ENCODE assay signal across 23 mouse cellular contexts in the genomic region with DNA sequence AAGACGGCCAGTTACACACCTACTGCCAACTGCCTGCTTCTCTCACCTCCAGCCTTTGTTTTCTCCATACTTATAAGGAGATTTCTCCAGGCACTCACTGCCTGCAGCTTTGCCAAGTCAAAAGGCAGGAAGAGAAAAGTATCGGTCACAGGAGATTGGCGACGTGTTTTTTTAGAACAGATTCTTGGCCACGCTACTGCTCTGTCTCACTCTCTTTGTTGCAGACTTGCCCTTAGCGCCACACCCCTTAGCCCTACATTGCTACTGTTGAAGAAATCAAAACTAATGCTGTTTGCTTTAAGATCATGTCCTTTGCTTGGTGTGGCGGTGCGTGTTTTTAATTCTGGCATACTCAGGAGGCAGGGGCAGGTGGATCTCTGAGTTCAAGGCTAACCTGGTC. TPM values are rescaled to one million over a fixed set of nuclear protein-coding genes. Genes with fewer than 3 reads are reported as not detected.
DNase-seq lines count a peak whose midpoint lies in the region; ATAC-seq and TF ChIP-seq lines count a peak whose summit lies in the region.
"Had no signal": no experiment of that assay in that cellular context is flagged by ENCODE, and none has a peak within 500 bp of the region (broad histone marks: within the 10 kb centered on the region; RNA-seq: fewer than 3 reads in every experiment).

No protein-coding gene starts in this region.

- peak overlapping the region; percentile 90; the same call in 1 of the 2 replicates for H3K27ac ChIP-seq in heart, embryonic 10.5 days
- peak overlapping the region; percentile 79; the same call in 1 of the 2 replicates for H3K27ac ChIP-seq in intestine, embryonic 14.5 days (ENCODE audit: low read depth)
- H3K27ac ChIP-seq in intestine, postnatal 0 days (ENCODE audit: low read depth, low read length): no peak overlapping the region
- H3K27ac ChIP-seq in lung, embryonic 15.5 days: peak overlapping the region; percentile 92
- H3K27ac ChIP-seq in stomach, postnatal 0 days (replicated peaks): peak overlapping the region; percentile 76
- H3K27ac ChIP-seq: forebrain, embryonic 15.5 days; hindbrain, embryonic 13.5 days; intestine, embryonic 15.5 days; limb, embryonic 12.5 days; liver, embryonic 12.5 days; macrophage; midbrain, embryonic 10.5 days had no signal

- no peak overlapping the region for H3K9ac ChIP-seq in intestine, embryonic 14.5 days (ENCODE audit: low read length)
- no peak overlapping the region for H3K9ac ChIP-seq in intestine, postnatal 0 days (ENCODE audit: low read depth, low read length)
- no peak overlapping the region for H3K9ac ChIP-seq in lung, embryonic 15.5 days
- H3K9ac ChIP-seq in stomach, postnatal 0 days (ENCODE audit: low read length): no peak overlapping the region
- H3K9ac ChIP-seq: forebrain, embryonic 15.5 days; hindbrain, embryonic 13.5 days; intestine, embryonic 15.5 days; limb, embryonic 12.5 days; liver, embryonic 12.5 days had no signal

- ATAC-seq in intestine, embryonic 14.5 days (replicated peaks; ENCODE audit: low FRiP score, low TSS enrichment, low read depth): no peak
- no peak for ATAC-seq in intestine, postnatal 0 days
- no peak for ATAC-seq in lung, embryonic 15.5 days (ENCODE audit: borderline replicate concordance, extremely low read depth, low FRiP score, low TSS enrichment)
- ATAC-seq in stomach, postnatal 0 days (ENCODE audit: low FRiP score, low TSS enrichment): peak; percentile 39
- ATAC-seq: forebrain, embryonic 15.5 days; intestine, embryonic 15.5 days; liver, embryonic 12.5 days had no signal

- H3K4me3 ChIP-seq in heart, embryonic 10.5 days: no peak overlapping the region
- H3K4me3 ChIP-seq in intestine, embryonic 14.5 days (ENCODE audit: low read depth, low read length): no peak overlapping the region
- no peak overlapping the region for H3K4me3 ChIP-seq in intestine, postnatal 0 days (ENCODE audit: low read depth, low read length)
- no peak overlapping the region for H3K4me3 ChIP-seq in lung, embryonic 15.5 days
- no peak overlapping the region for H3K4me3 ChIP-seq in stomach, postnatal 0 days (ENCODE audit: low read depth, low read length)
- H3K4me3 ChIP-seq: erythroblast, embryonic 14.5 days; forebrain, embryonic 15.5 days; hindbrain, embryonic 13.5 days; intestine, embryonic 15.5 days; limb, embryonic 12.5 days; liver, embryonic 12.5 days; midbrain, embryonic 10.5 days had no signal

- H3K27me3 ChIP-seq in heart, embryonic 10.5 days (ENCODE audit: insufficient read depth, poor library complexity, severe bottlenecking): peaks cover 25% of the 10 kb centered on the region
- no peaks in the 10 kb centered on the region for H3K27me3 ChIP-seq in intestine, embryonic 14.5 days (replicated peaks; ENCODE audit: control insufficient read depth, insufficient read depth, low read length)
- no peaks in the 10 kb centered on the region for H3K27me3 ChIP-seq in intestine, postnatal 0 days (replicated peaks; ENCODE audit: control insufficient read depth, insufficient read depth, low read length)
- H3K27me3 ChIP-seq in lung, embryonic 15.5 days: peaks cover 20% of the 10 kb centered on the region
- H3K27me3 ChIP-seq in stomach, postnatal 0 days (ENCODE audit: control insufficient read depth, insufficient read depth, low read length): no peaks in the 10 kb centered on the region
- H3K27me3 ChIP-seq: intestine, embryonic 15.5 days had no signal

- intact Hi-C loops in heart, postnatal 10 days (cut with DNase I): no loop called here

- no peak for TF ChIP-seq CTCF in intestine, postnatal 0 days (IDR thresholded peaks at IDR 0.05; ENCODE audit: low read depth)
- TF ChIP-seq CTCF in stomach, postnatal 0 days (IDR thresholded peaks at IDR 0.05; ENCODE audit: low read depth): no peak

- H3K4me2 ChIP-seq in intestine, embryonic 14.5 days (ENCODE audit: low read length): no peak overlapping the region
- H3K4me2 ChIP-seq in intestine, postnatal 0 days (replicated peaks; ENCODE audit: low read depth): no peak overlapping the region
- no peak overlapping the region for H3K4me2 ChIP-seq in lung, embryonic 15.5 days
- H3K4me2 ChIP-seq in stomach, postnatal 0 days (replicated peaks; ENCODE audit: low read depth): no peak overlapping the region
- H3K4me2 ChIP-seq: forebrain, embryonic 15.5 days; hindbrain, embryonic 13.5 days; intestine, embryonic 15.5 days; limb, embryonic 12.5 days; liver, embryonic 12.5 days had no signal

- WGBS in heart, embryonic 10.5 days: 49% methylated on average over 8 of the region's 8 CpGs
- 56% methylated on average over 8 of the region's 8 CpGs for WGBS in intestine, embryonic 14.5 days
- 34% methylated on average over 8 of the region's 8 CpGs for WGBS in intestine, postnatal 0 days
- WGBS in lung, embryonic 15.5 days: 37% methylated on average over 8 of the region's 8 CpGs
- WGBS in stomach, postnatal 0 days: 34% methylated on average over 8 of the region's 8 CpGs

- peaks cover 44% of the 10 kb centered on the region for H3K4me1 ChIP-seq in heart, embryonic 10.5 days
- H3K4me1 ChIP-seq in intestine, embryonic 14.5 days (replicated peaks; ENCODE audit: control insufficient read depth, insufficient read depth, low read length): peaks cover 28% of the 10 kb centered on the region
- H3K4me1 ChIP-seq in intestine, postnatal 0 days (replicated peaks; ENCODE audit: control insufficient read depth, insufficient read depth, low read length): no peaks in the 10 kb centered on the region; the same call in 1 of the 2 replicates
- H3K4me1 ChIP-seq in lung, embryonic 15.5 days: peaks cover 50% of the 10 kb centered on the region
- H3K4me1 ChIP-seq in stomach, postnatal 0 days (replicated peaks; ENCODE audit: control insufficient read depth, insufficient read depth): peaks cover 7% of the 10 kb centered on the region

- no peak for TF ChIP-seq EP300 in stomach, postnatal 0 days (optimal IDR thresholded peaks at IDR 0.05)

- no peaks in the 10 kb centered on the region for H3K9me3 ChIP-seq in heart, embryonic 10.5 days
- H3K9me3 ChIP-seq in intestine, embryonic 14.5 days (ENCODE audit: control insufficient read depth, low read length): no peaks in the 10 kb centered on the region
- H3K9me3 ChIP-seq in intestine, postnatal 0 days (ENCODE audit: control insufficient read depth): no peaks in the 10 kb centered on the region
- H3K9me3 ChIP-seq in lung, embryonic 15.5 days: no peaks in the 10 kb centered on the region
- no peaks in the 10 kb centered on the region for H3K9me3 ChIP-seq in stomach, postnatal 0 days (ENCODE audit: control insufficient read depth, low read length)
- H3K9me3 ChIP-seq: forebrain, embryonic 15.5 days; hindbrain, embryonic 13.5 days; intestine, embryonic 15.5 days; limb, embryonic 12.5 days; liver, embryonic 12.5 days; midbrain, embryonic 10.5 days had no signal

- DNase-seq in heart, embryonic 10.5 days (ENCODE audit: low spot score): no peak
- DNase-seq in heart, postnatal 10 days: no peak
- no peak for DNase-seq in intestine, embryonic 14.5 days (ENCODE audit: low spot score)
- DNase-seq in lung, postnatal 25 days (ENCODE audit: low spot score): no peak
- peak; percentile 67 for DNase-seq in stomach, postnatal 0 days (ENCODE audit: low spot score)
- DNase-seq in right cerebral cortex, adult 18-20 months: no peak
- DNase-seq: adrenal gland, adult 8-10 months; cerebellum, adult 8-10 months; gastrocnemius, postnatal 25 days; kidney, postnatal 4 days; layer of hippocampus, adult 9-11 months; thymus, adult 18-20 months; thymus, postnatal 4 days had no signal

- H3K36me3 ChIP-seq in heart, embryonic 10.5 days: no peaks in the 10 kb centered on the region
- H3K36me3 ChIP-seq in intestine, embryonic 14.5 days (ENCODE audit: control insufficient read depth, insufficient read depth, low read length): no peaks in the 10 kb centered on the region
- no peaks in the 10 kb centered on the region for H3K36me3 ChIP-seq in intestine, postnatal 0 days (ENCODE audit: control insufficient read depth, insufficient read depth)
- H3K36me3 ChIP-seq in lung, embryonic 15.5 days: no peaks in the 10 kb centered on the region
- H3K36me3 ChIP-seq in stomach, postnatal 0 days (ENCODE audit: control insufficient read depth, insufficient read depth, low read length): no peaks in the 10 kb centered on the region
- H3K36me3 ChIP-seq: forebrain, embryonic 15.5 days; hindbrain, embryonic 13.5 days; intestine, embryonic 15.5 days; limb, embryonic 12.5 days; liver, embryonic 12.5 days; midbrain, embryonic 10.5 days had no signal

RNA-seq across cellular contexts. Expression of a gene that starts 4.1 kb away (rescaled TPM):
- polyA plus RNA-seq in heart, embryonic 10.5 days (2016; fragmentation: Nextera tagmentation; extraction: Ambion mirVana): 78.5 and 184 TPM in 2 replicates
- 1 to 10 TPM; 6.5 to 7.2 TPM for total RNA-seq in heart, postnatal 10 days (2021)
- polyA plus RNA-seq in intestine, embryonic 14.5 days (2014; fragmentation: Nextera tagmentation; extraction: Ambion mirVana): 184 and 210 TPM in 2 replicates
- 364 and 368 TPM in 2 replicates for polyA plus RNA-seq in intestine, postnatal 0 days (2015; fragmentation: Nextera tagmentation; extraction: Ambion mirVana)
- 221 and 264 TPM in 2 replicates for polyA plus RNA-seq in lung, embryonic 15.5 days (2015; fragmentation: Nextera tagmentation; extraction: Ambion mirVana)
- 715 and 753 TPM in 2 replicates for polyA plus RNA-seq in stomach, postnatal 0 days (2015; fragmentation: Nextera tagmentation; extraction: Ambion mirVana)
- polyA plus RNA-seq: macrophage had no signal

RNA-seq across cellular contexts. Expression of a gene that starts 19.6 kb away (rescaled TPM):
- polyA plus RNA-seq in heart, embryonic 10.5 days (2016; fragmentation: Nextera tagmentation; extraction: Ambion mirVana): 83.2 and 193 TPM in 2 replicates
- 1 to 10 TPM; 3.5 to 4.8 TPM for total RNA-seq in heart, postnatal 10 days (2021)
- polyA plus RNA-seq in intestine, embryonic 14.5 days (2014; fragmentation: Nextera tagmentation; extraction: Ambion mirVana): 381 and 486 TPM in 2 replicates
- polyA plus RNA-seq in intestine, postnatal 0 days (2015; fragmentation: Nextera tagmentation; extraction: Ambion mirVana): 940 and 1,037 TPM in 2 replicates
- polyA plus RNA-seq in lung, embryonic 15.5 days (2015; fragmentation: Nextera tagmentation; extraction: Ambion mirVana): 307 and 345 TPM in 2 replicates
- polyA plus RNA-seq in stomach, postnatal 0 days (2015; fragmentation: Nextera tagmentation; extraction: Ambion mirVana): 1,902 and 1,960 TPM in 2 replicates
- polyA plus RNA-seq: macrophage had no signal

RNA-seq across cellular contexts. Expression of a gene that starts 49.7 kb away (rescaled TPM):
- polyA plus RNA-seq in heart, embryonic 10.5 days (2016; fragmentation: Nextera tagmentation; extraction: Ambion mirVana): 85.5 and 99.6 TPM in 2 replicates
- total RNA-seq in heart, postnatal 10 days (2021): 100 to 1,000 TPM; 149 to 154 TPM
- 141 and 152 TPM in 2 replicates for polyA plus RNA-seq in intestine, embryonic 14.5 days (2014; fragmentation: Nextera tagmentation; extraction: Ambion mirVana)
- polyA plus RNA-seq in intestine, postnatal 0 days (2015; fragmentation: Nextera tagmentation; extraction: Ambion mirVana): 47.8 and 53.0 TPM in 2 replicates
- polyA plus RNA-seq in lung, embryonic 15.5 days (2015; fragmentation: Nextera tagmentation; extraction: Ambion mirVana): 118 and 121 TPM in 2 replicates
- polyA plus RNA-seq in stomach, postnatal 0 days (2015; fragmentation: Nextera tagmentation; extraction: Ambion mirVana): 46.5 and 48.4 TPM in 2 replicates
